Mouse (Mus musculus) bone marrow macrophage, adult 2 months (primary cell): Measurements from ENCODE around the gene Lsm10. TPM values are rescaled to one million over a fixed set of nuclear protein-coding genes. Genes with fewer than 3 reads are reported as not detected.

Experiments used
- H3K27ac ChIP-seq: 2 replicates; pipeline ENCODE4 v1.5.1; 2012; ENCODE audit warnings: low read depth, low read length; ENCODE audit not compliant: insufficient read depth
- H3K4me1 ChIP-seq: 2 replicates; pipeline ENCODE4 v1.6.1; 2012; ENCODE audit warnings: low read length; ENCODE audit not compliant: control insufficient read depth, insufficient read depth
- H3K4me3 ChIP-seq: 2 replicates; pipeline ENCODE4 v1.5.1; 2012; ENCODE audit warnings: mild to moderate bottlenecking, low read length, moderate library complexity; ENCODE audit not compliant: insufficient read depth
- CTCF ChIP-seq: IDR thresholded peaks from 2 replicates; pipeline ENCODE4 v1.5.1; 2012; ENCODE audit warnings: low read depth, mild to moderate bottlenecking, low read length, moderate library complexity
- POLR2A ChIP-seq: IDR thresholded peaks from 2 replicates; pipeline ENCODE4 v1.6.1; 2012; ENCODE audit warnings: mild to moderate bottlenecking, low read depth, low read length, borderline replicate concordance
- polyA plus RNA-seq: library from polyadenylated mRNA; stranded (reverse); fragments of >200 nt; gene quantifications from 2 replicates; pipeline ENCODE4 v1.2.4, GENCODE M21; 2012; ENCODE audit not compliant: missing spikeins, insufficient read depth, insufficient read length

Lsm10 gene
- polyA plus RNA-seq, 1 experiment: 37.9 TPM

GRCm38 (mm10) chr4:126119051-126119450 lies 22.6 kb downstream of the Lsm10 start:
- no peak overlapping the region for H3K4me3 ChIP-seq
- no peak overlapping the region for H3K27ac ChIP-seq
- H3K4me1 ChIP-seq: no peaks in the 10 kb centered on the region; the same call in 1 of the 2 replicates
- TF ChIP-seq CTCF (no peak), POLR2A (no peak)

- H3K4me1 ChIP-seq: no peaks in the 10 kb centered on the region; the same call in 1 of the 2 replicates
- TF ChIP-seq CTCF (no peak), POLR2A (no peak)
- H3K4me3 ChIP-seq: no peak overlapping the region
- no peak overlapping the region for H3K27ac ChIP-seq
Observed at GRCm38 (mm10) chr4:126120052-126120451, 23.6 kb downstream of the Lsm10 start.

GRCm38 (mm10) chr4:126120506-126120905 lies 24.1 kb downstream of the Lsm10 start:
- Histone ChIP-seq H3K27ac (no peak overlapping the region), H3K4me3 (no peak overlapping the region), H3K4me1 (no peaks in the 10 kb centered on the region; the same call in 1 of the 2 replicates)
- no peak for TF ChIP-seq POLR2A
- no peak for TF ChIP-seq CTCF

- peaks cover 5% of the 10 kb centered on the region for H3K4me1 ChIP-seq
- H3K27ac ChIP-seq: no peak overlapping the region
- no peak for TF ChIP-seq POLR2A
- TF ChIP-seq CTCF: no peak
- no peak overlapping the region for H3K4me3 ChIP-seq
Observed at GRCm38 (mm10) chr4:126123309-126124040, 27.1 kb downstream of the Lsm10 start.

- Histone ChIP-seq H3K27ac (no peak overlapping the region), H3K4me3 (no peak overlapping the region), H3K4me1 (peaks cover 27% of the 10 kb centered on the region)
- no peak for TF ChIP-seq CTCF
- TF ChIP-seq POLR2A: no peak
Observed at GRCm38 (mm10) chr4:126130502-126130901, 34.1 kb downstream of the Lsm10 start.

- no peak overlapping the region for H3K4me3 ChIP-seq
Observed at GRCm38 (mm10) chr4:126131290-126132121, 35.1 kb downstream of the Lsm10 start.

GRCm38 (mm10) chr4:126132636-126133264 lies 36.3 kb downstream of the Lsm10 start:
- Histone ChIP-seq H3K27ac (peak overlapping the region; percentile 77; the same call in 1 of the 2 replicates), H3K4me3 (no peak overlapping the region), H3K4me1 (peaks cover 33% of the 10 kb centered on the region)
- TF ChIP-seq POLR2A (no peak), CTCF (no peak)

More at GRCm38 (mm10) chr4:126131290-126132121, 35.1 kb downstream of the Lsm10 start:
- TF ChIP-seq POLR2A: no peak
- 0 out of 2 replicates have a peak, but pooled peaks have one; percentile 15 for TF ChIP-seq CTCF
- Histone ChIP-seq H3K27ac (peak overlapping the region; percentile 77), H3K4me1 (peaks cover 26% of the 10 kb centered on the region)

GRCm38 (mm10) chr4:126134236-126134635 lies 37.8 kb downstream of the Lsm10 start:
- no peak for TF ChIP-seq POLR2A
- no peak for TF ChIP-seq CTCF
- H3K4me3 ChIP-seq: no peak overlapping the region
- H3K4me1 ChIP-seq: peaks cover 36% of the 10 kb centered on the region
- no peak overlapping the region for H3K27ac ChIP-seq

GRCm38 (mm10) chr4:126134639-126135038 lies 38.2 kb downstream of the Lsm10 start:
- no peak for TF ChIP-seq POLR2A
- TF ChIP-seq CTCF: no peak
- Histone ChIP-seq H3K4me3 (no peak overlapping the region), H3K4me1 (peaks cover 36% of the 10 kb centered on the region), H3K27ac (no peak overlapping the region)

- TF ChIP-seq POLR2A (no peak), CTCF (no peak)
- peaks cover 18% of the 10 kb centered on the region for H3K4me1 ChIP-seq
- peak overlapping the region; percentile 50; the same call in 1 of the 2 replicates for H3K27ac ChIP-seq
- no peak overlapping the region for H3K4me3 ChIP-seq
Observed at GRCm38 (mm10) chr4:126137773-126138172, 41.4 kb downstream of the Lsm10 start.
